Mouse (Mus musculus): ENCODE results near the gene Cpn2. TPM values are rescaled to one million over a fixed set of nuclear protein-coding genes. Genes with fewer than 3 reads are reported as not detected.
A peak's percentile ranks its signal among the peaks of the same experiment; 100 is the strongest.

The Cpn2 gene
- total and polyA plus RNA-seq, 3 experiments: not detected

DNA sequence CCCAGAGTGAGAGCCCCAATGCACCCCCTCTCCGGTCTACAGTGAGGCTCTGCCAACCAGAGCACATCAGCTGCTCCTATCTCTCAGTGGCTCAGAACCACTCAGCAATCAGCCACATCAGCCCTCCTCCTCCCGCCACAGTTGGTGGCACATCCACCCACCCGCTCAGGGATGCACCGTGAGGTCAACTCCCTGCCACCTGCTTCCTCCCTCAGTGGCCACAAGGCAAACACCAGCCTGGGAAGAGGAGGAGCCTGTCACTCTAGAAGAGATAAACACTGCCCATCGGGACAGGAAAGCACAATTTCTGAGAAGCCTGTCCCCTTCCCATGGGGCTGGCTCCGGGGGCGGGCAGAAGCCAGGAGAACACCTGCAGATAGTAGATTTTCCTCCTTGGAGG is 39.9 kb downstream of the Cpn2 start:
- H3K27ac ChIP-seq (ENCODE audit: insufficient read depth, low read depth): no peak overlapping the region
- H3K9me3 ChIP-seq (replicated peaks; ENCODE audit: low read length): peaks cover 2% of the 10 kb centered on the region
- in situ Hi-C loops (cut with MboI; ENCODE audit: low pct_ligation_motif_present, low pct_unique_long_range_greater_than_20kb, low sequenced_read_pairs): loop anchor here (10.0 kb wide), 1 partner anchor 493 kb away; no protein-coding TSS in a partner anchor
- no peak overlapping the region for H3K4me2 ChIP-seq (ENCODE audit: insufficient read depth, low read depth, poor library complexity, severe bottlenecking)
- peaks cover 5 to 24% of the 10 kb centered on the region in 2 experiments for H3K4me1 ChIP-seq (ENCODE audit: control insufficient read depth in 1 of 2, insufficient read depth in 2 of 2)
- dilution Hi-C loops (cut with MboI; ENCODE audit: extremely low pct_ligation_motif_present, extremely low pct_unique_long_range_greater_than_20kb, low sequenced_read_pairs): no loop called here
- DNase-seq (ENCODE audit: extremely low read depth): peak; percentile 65
- TF ChIP-seq ZNF384 (IDR thresholded peaks at IDR 0.05; ENCODE audit: low read depth, low read length) (no peak), BHLHE40 (IDR thresholded peaks at IDR 0.05; ENCODE audit: low read depth, low read length) (peak; percentile 19; the same call in 1 of the 2 replicates), UBTF (IDR thresholded peaks at IDR 0.05; ENCODE audit: low read depth, low read length) (no peak), RAD21 (IDR thresholded peaks at IDR 0.05; ENCODE audit: low read depth, low read length) (no peak), HCFC1 (IDR thresholded peaks at IDR 0.05; ENCODE audit: low read depth, low read length) (no peak), SIN3A (IDR thresholded peaks at IDR 0.05; ENCODE audit: low read length) (no peak), JUND (conservative IDR thresholded peaks at IDR 0.05; ENCODE audit: low read depth, low read length) (no peak), RCOR1 (conservative IDR thresholded peaks at IDR 0.05; ENCODE audit: low read depth, low read length) (no peak), ELF1 (IDR thresholded peaks at IDR 0.05; ENCODE audit: low read depth, low read length) (no peak), MXI1 (IDR thresholded peaks at IDR 0.05; ENCODE audit: low read depth, low read length) (no peak), MAFK (IDR thresholded peaks at IDR 0.05; ENCODE audit: insufficient replicate concordance, low read length) (no peak), POLR2AphosphoS2 (IDR thresholded peaks at IDR 0.05; ENCODE audit: low read depth, low read length) (no peak), USF2 (conservative IDR thresholded peaks at IDR 0.05; ENCODE audit: low read depth, low read length) (no peak), POLR2A (IDR thresholded peaks at IDR 0.05; ENCODE audit: low read depth, low read length) (no peak), ZC3H11A (IDR thresholded peaks at IDR 0.05; ENCODE audit: low read depth, low read length) (no peak), ZMIZ1 (IDR thresholded peaks at IDR 0.05; ENCODE audit: low read depth, low read length) (no peak), SMC3 (IDR thresholded peaks at IDR 0.05; ENCODE audit: low read depth, low read length) (no peak), USF1 (IDR thresholded peaks at IDR 0.05; ENCODE audit: low read depth, low read length) (no peak), E2F4 (IDR thresholded peaks at IDR 0.05; ENCODE audit: insufficient replicate concordance, low read depth, low read length) (no peak), ETS1 (conservative IDR thresholded peaks at IDR 0.05; ENCODE audit: low read depth, low read length) (peak; percentile 55; the same call in 1 of the 2 replicates), MEF2A (IDR thresholded peaks at IDR 0.05; ENCODE audit: borderline replicate concordance, low read depth, low read length) (no peak), IRF4 (IDR thresholded peaks at IDR 0.05; ENCODE audit: low read depth, low read length) (peak; percentile 18; the same call in 1 of the 2 replicates), NELFE (IDR thresholded peaks at IDR 0.05; ENCODE audit: low read depth, low read length) (no peak), CHD2 (IDR thresholded peaks at IDR 0.05; ENCODE audit: low read length) (no peak), NRF1 (IDR thresholded peaks at IDR 0.05; ENCODE audit: low read depth, low read length) (no peak), MAZ (IDR thresholded peaks at IDR 0.05; ENCODE audit: low read depth, low read length) (no peak), CTCF (conservative IDR thresholded peaks at IDR 0.05 in 1 of 2, IDR thresholded peaks at IDR 0.05 in 1 of 2; ENCODE audit: low read depth in 2 of 2, low read length in 2 of 2) (no peak), ZKSCAN1 (IDR thresholded peaks at IDR 0.05; ENCODE audit: borderline replicate concordance, low read depth, low read length) (no peak), GABPA (IDR thresholded peaks at IDR 0.05; ENCODE audit: insufficient replicate concordance, low read depth, low read length) (no peak), KAT2A (IDR thresholded peaks at IDR 0.05; ENCODE audit: insufficient replicate concordance, low read length) (no peak), JUN (IDR thresholded peaks at IDR 0.05; ENCODE audit: insufficient read depth, low read depth, low read length) (no peak), TCF12 (IDR thresholded peaks at IDR 0.05; ENCODE audit: low read depth, low read length) (peak; percentile 54; the same call in 1 of the 2 replicates), CHD1 (IDR thresholded peaks at IDR 0.05; ENCODE audit: low read depth, low read length) (no peak)
- no peaks in the 10 kb centered on the region for H3K79me2 ChIP-seq (replicated peaks; ENCODE audit: control insufficient read depth, extremely low read depth, insufficient read depth, poor library complexity, severe bottlenecking)
- H3K4me3 ChIP-seq (replicated peaks in 1 of 3; ENCODE audit: low read depth in 2 of 3, low read length in 2 of 3, poor library complexity in 1 of 3): no peak overlapping the region
- H3K27me3 ChIP-seq (replicated peaks): peaks cover 2% of the 10 kb centered on the region
- H3K9ac ChIP-seq (ENCODE audit: insufficient read depth, low read depth): no peak overlapping the region
- no peaks in the 10 kb centered on the region for H3K36me3 ChIP-seq (replicated peaks in 1 of 2; ENCODE audit: control insufficient read depth in 1 of 2, insufficient read depth in 1 of 2, low read length in 1 of 2)
